Mouse (Mus musculus) frontal cortex, postnatal 36 days (tissue): Measurements from ENCODE around the gene Asb15.
A peak's percentile ranks its signal among the peaks of the same experiment; 100 is the strongest.

Source experiments
- DNase-seq, 2 experiments: peaks; one replicate each; pipeline ENCODE4 v3.0.0; 2022; ENCODE audit warnings: low spot score in 2 of 2

The Asb15 gene

GRCm38 (mm10) chr6:24607531-24607930 is 79.6 kb downstream of the Asb15 start:
- no peak for DNase-seq

GRCm38 (mm10) chr6:24608129-24608528 is 80.2 kb downstream of the Asb15 start:
- no peak for DNase-seq

GRCm38 (mm10) chr6:24608682-24609081 is 80.7 kb downstream of the Asb15 start:
- DNase-seq, result no peak

- DNase-seq, result no peak
Observed at GRCm38 (mm10) chr6:24609531-24609930, 81.6 kb downstream of the Asb15 start.

GRCm38 (mm10) chr6:24610358-24610757 is 82.4 kb downstream of the Asb15 start:
- no peak for DNase-seq

GRCm38 (mm10) chr6:24612074-24612755 is 84.3 kb downstream of the Asb15 start:
- DNase-seq, result no peak

- DNase-seq, result no peak
Observed at GRCm38 (mm10) chr6:24613346-24613745, 85.4 kb downstream of the Asb15 start.

GRCm38 (mm10) chr6:24613918-24614317 is 86.0 kb downstream of the Asb15 start:
- peak in 1 of 2 experiments; percentile 40 for DNase-seq

GRCm38 (mm10) chr6:24616746-24617145 is 88.8 kb downstream of the Asb15 start:
- no peak for DNase-seq

GRCm38 (mm10) chr6:24619285-24620045 is 91.5 kb downstream of the Asb15 start:
- no peak for DNase-seq

GRCm38 (mm10) chr6:24620936-24621335 is 93.0 kb downstream of the Asb15 start:
- no peak for DNase-seq

GRCm38 (mm10) chr6:24622098-24622497 is 94.2 kb downstream of the Asb15 start:
- DNase-seq, result no peak
